Mouse (Mus musculus) spleen, embryonic (tissue): ENCODE measurements around the gene Minos1.

Experiments
- CTCF ChIA-PET: fragments of 350-600 bp; sonication (Branson Sonifier 250); formaldehyde crosslinking; loops from one replicate; lab custom pipeline; 2022; lab: Charles Lee

The Minos1 gene

GRCm38 (mm10) chr4:139130701-139131549, at the start of gene Minos1:
Gene Minos1 (minus strand): TSS chr4:139131113.
- CTCF ChIA-PET: no interaction called here

- CTCF ChIA-PET: no interaction called here
These were observed 49.1 kb upstream of the Minos1 start for GRCm38 (mm10) chr4:139179731-139180625.

GRCm38 (mm10) chr4:139179218-139179617, 48.3 kb upstream of the Minos1 start:
- CTCF ChIA-PET: no interaction called here

- CTCF ChIA-PET: interaction anchor here (0.6 to 0.8 kb wide), 2 partner anchors 36 to 42 kb away, joined by 3 read pairs; no protein-coding TSS in a partner anchor
These were observed 47.5 kb upstream of the Minos1 start for GRCm38 (mm10) chr4:139178377-139178776.

GRCm38 (mm10) chr4:139177921-139178320, 47.0 kb upstream of the Minos1 start:
- CTCF ChIA-PET: interaction anchor here (0.6 to 0.8 kb wide), 2 partner anchors 35 to 43 kb away, joined by 3 read pairs; no protein-coding TSS in a partner anchor

- CTCF ChIA-PET: no interaction called here
These were observed 45.1 kb upstream of the Minos1 start for GRCm38 (mm10) chr4:139176023-139176422.

GRCm38 (mm10) chr4:139175061-139175971, 44.4 kb upstream of the Minos1 start:
- CTCF ChIA-PET: no interaction called here

- CTCF ChIA-PET: no interaction called here
These were observed 38.9 kb upstream of the Minos1 start for GRCm38 (mm10) chr4:139169748-139170279.

- CTCF ChIA-PET: interaction anchor here (0.6 kb wide), 1 partner anchor 83 kb away, joined by 3 read pairs; no protein-coding TSS in a partner anchor
These were observed 38.3 kb upstream of the Minos1 start for GRCm38 (mm10) chr4:139168985-139169747.

GRCm38 (mm10) chr4:139167107-139167506, 36.2 kb upstream of the Minos1 start:
- CTCF ChIA-PET: no interaction called here

- CTCF ChIA-PET: interaction anchor here (0.6 kb wide), 1 partner anchor 254 kb away, joined by 8 read pairs; no protein-coding TSS in a partner anchor
These were observed 35.3 kb upstream of the Minos1 start for GRCm38 (mm10) chr4:139166244-139166643.

- CTCF ChIA-PET: no interaction called here
These were observed 34.3 kb upstream of the Minos1 start for GRCm38 (mm10) chr4:139165259-139165658.

GRCm38 (mm10) chr4:139164082-139164481, 33.2 kb upstream of the Minos1 start:
- CTCF ChIA-PET: no interaction called here

GRCm38 (mm10) chr4:139161076-139161475, 30.2 kb upstream of the Minos1 start:
- CTCF ChIA-PET: no interaction called here

GRCm38 (mm10) chr4:139158350-139158749, 27.4 kb upstream of the Minos1 start:
- CTCF ChIA-PET: no interaction called here

GRCm38 (mm10) chr4:139156538-139156937, 25.6 kb upstream of the Minos1 start:
- CTCF ChIA-PET: no interaction called here

GRCm38 (mm10) chr4:139154576-139155307, 23.8 kb upstream of the Minos1 start:
- CTCF ChIA-PET: no interaction called here

- CTCF ChIA-PET: no interaction called here
These were observed 20.5 kb upstream of the Minos1 start for GRCm38 (mm10) chr4:139151370-139151769.

GRCm38 (mm10) chr4:139146760-139147159, 15.8 kb upstream of the Minos1 start:
- CTCF ChIA-PET: no interaction called here
